Mouse (Mus musculus): ENCODE results near the gene Cacna1d. TPM values are rescaled to one million over a fixed set of nuclear protein-coding genes. Genes with fewer than 3 reads are reported as not detected.

The Cacna1d gene
- total RNA-seq, 2 experiments from 2014 or later = 43.1 to 59.1 TPM

Other genes starting within 250 kb of the Cacna1d start
- 10 to 100 TPM; 19.5 to 21.5 TPM for gene Dcp1a, start 11.9 kb downstream of the Cacna1d start, total RNA-seq (2021)
- gene Tkt, start 56.9 kb upstream of the Cacna1d start, total RNA-seq (2021) = 100 to 1,000 TPM; 156 to 169 TPM
- gene Prkcd, start 134.8 kb upstream of the Cacna1d start, total RNA-seq (2021) = 10 to 100 TPM; 12.4 to 15.2 TPM
- 10 to 100 TPM; 11.4 to 12.4 TPM for gene Rft1, start 162.9 kb upstream of the Cacna1d start, total RNA-seq (2021)
- gene Sfmbt1, start 223.4 kb upstream of the Cacna1d start, total RNA-seq (2021) = 10 to 100 TPM; 33.1 to 34.9 TPM